Mouse (Mus musculus) midbrain, embryonic 12.5 days (tissue): ENCODE data around the gene Krt16. TPM values are rescaled to one million over a fixed set of nuclear protein-coding genes. Genes with fewer than 3 reads are reported as not detected.

Experiments used
- ATAC-seq: fragments of 200-750 bp; cut with Nextera tagmentation; 2 replicates; pipeline ENCODE4 v1.8.0; 2017; ENCODE audit warnings: low read depth, moderate TSS enrichment, moderate library complexity; ENCODE audit not compliant: low FRiP score
- H3K27ac ChIP-seq: fragments of 300-500 bp; sonication (generic); replicated peaks from 2 replicates; pipeline ENCODE4 v1.5.1; 2016; ENCODE audit warnings: mild to moderate bottlenecking
- H3K27me3 ChIP-seq: fragments of 300-500 bp; sonication (generic); 2 replicates; pipeline ENCODE4 v1.6.1; 2016; ENCODE audit warnings: mild to moderate bottlenecking
- H3K36me3 ChIP-seq: fragments of 300-500 bp; sonication (generic); 2 replicates; pipeline ENCODE4 v1.6.1; 2016
- H3K4me1 ChIP-seq: fragments of 300-500 bp; sonication (generic); 2 replicates; pipeline ENCODE4 v1.6.1; 2016
- H3K4me2 ChIP-seq: fragments of 300-500 bp; sonication (generic); replicated peaks from 2 replicates; pipeline ENCODE4 v1.6.1; 2016; ENCODE audit warnings: mild to moderate bottlenecking, moderate library complexity
- H3K4me3 ChIP-seq: fragments of 300-500 bp; sonication (generic); 2 replicates; pipeline ENCODE4 v1.5.1; 2016; ENCODE audit warnings: mild to moderate bottlenecking
- H3K9ac ChIP-seq: fragments of 300-500 bp; sonication (generic); replicated peaks from 2 replicates; pipeline ENCODE4 v1.6.1; 2016; ENCODE audit warnings: mild to moderate bottlenecking, moderate library complexity
- H3K9me3 ChIP-seq: fragments of 300-500 bp; sonication (generic); 2 replicates; pipeline ENCODE4 v1.6.1; 2016; ENCODE audit warnings: mild to moderate bottlenecking
- WGBS: fragments of 180-500 bp; shearing (Covaris S2); methylation state at CpG from one replicate; pipeline ENCODE4 v1.1.7; 2016; 5-methylcytosine and 5-hydroxymethylcytosine counted together
- polyA plus RNA-seq: library from polyadenylated mRNA; unstranded; fragments of >200 nt; fragmentation: Nextera tagmentation; extraction: Ambion mirVana; gene quantifications from 2 replicates; pipeline ENCODE4 v1.2.1, GENCODE M21; 2016

The Krt16 gene
- polyA plus RNA-seq, result not detected in 2 replicates

DNA sequence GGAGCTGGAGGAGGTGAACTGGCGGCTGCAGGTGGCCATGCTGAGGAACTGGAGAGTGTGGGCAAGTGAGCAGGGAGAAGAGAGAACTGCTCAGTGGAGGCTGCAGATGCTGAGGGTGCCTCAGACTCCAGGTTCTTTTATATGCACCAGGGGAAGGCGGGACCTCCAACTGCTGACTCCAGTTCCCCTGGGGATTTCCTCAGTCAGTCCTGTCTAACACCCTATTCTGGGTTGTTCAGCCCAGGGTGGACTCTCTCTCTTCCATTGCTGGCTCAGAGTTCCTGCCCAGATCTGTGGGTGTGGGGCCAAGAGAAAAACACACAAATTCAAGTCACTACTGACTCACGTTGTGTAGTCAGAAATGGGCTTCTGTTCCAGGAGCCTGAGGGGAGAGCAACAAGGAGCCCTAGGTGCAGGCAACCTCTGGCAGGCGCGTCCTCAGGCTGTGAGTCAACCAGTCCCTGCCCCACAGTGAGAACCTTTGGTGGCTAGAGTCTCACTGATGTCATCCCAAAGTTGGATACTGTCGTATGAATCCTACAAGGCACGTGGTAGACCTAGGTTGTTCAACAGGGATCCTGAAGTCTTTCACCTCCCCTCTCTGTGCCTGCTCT lies at the start of gene Krt16:
Krt16 (minus strand) TSS at position 51 of the 614 bp plus-strand sequence.
- no peak for ATAC-seq
- 83% methylated on average over 7 of the region's 7 CpGs for WGBS
- Histone ChIP-seq H3K36me3 (no peaks in the 10 kb centered on the region), H3K9me3 (no peaks in the 10 kb centered on the region), H3K27me3 (no peaks in the 10 kb centered on the region), H3K4me2 (no peak within 1 kb of the TSS), H3K9ac (no peak within 1 kb of the TSS), H3K27ac (no peak within 1 kb of the TSS), H3K4me1 (no peaks in the 10 kb centered on the region), H3K4me3 (no peak within 1 kb of the TSS)

DNA sequence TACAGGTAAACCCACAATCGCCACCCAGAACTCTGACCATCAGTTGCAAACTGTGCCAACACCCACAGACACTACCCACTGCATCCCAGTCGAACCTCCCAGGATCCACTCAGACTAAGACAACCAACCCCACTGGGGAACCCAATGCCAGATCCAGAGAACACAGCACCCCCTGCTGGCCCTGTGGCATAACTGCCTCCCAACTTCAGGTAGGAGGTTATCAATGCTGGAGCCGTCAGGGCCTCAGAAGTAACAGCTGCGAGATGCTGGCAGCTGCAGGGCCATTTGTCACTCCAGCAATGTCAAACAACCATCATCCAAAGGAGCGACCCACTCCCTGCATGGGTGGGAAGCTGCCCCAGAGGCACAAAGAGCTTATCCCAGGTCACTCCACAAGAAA lies 49.1 kb upstream of the Krt16 start:
- Histone ChIP-seq H3K36me3 (no peaks in the 10 kb centered on the region), H3K4me3 (peak overlapping the region; percentile 15; the same call in 1 of the 2 replicates), H3K27ac (no peak overlapping the region), H3K27me3 (0 out of 2 replicates have a peak, but pooled peaks cover 5% of the 10 kb centered on the region), H3K9ac (no peak overlapping the region), H3K4me2 (peak overlapping the region; percentile 31), H3K4me1 (peaks cover 6% of the 10 kb centered on the region; the same call in 1 of the 2 replicates), H3K9me3 (no peaks in the 10 kb centered on the region)
- no peak for ATAC-seq
- WGBS, result 45% methylated on average over 5 of the region's 5 CpGs

DNA sequence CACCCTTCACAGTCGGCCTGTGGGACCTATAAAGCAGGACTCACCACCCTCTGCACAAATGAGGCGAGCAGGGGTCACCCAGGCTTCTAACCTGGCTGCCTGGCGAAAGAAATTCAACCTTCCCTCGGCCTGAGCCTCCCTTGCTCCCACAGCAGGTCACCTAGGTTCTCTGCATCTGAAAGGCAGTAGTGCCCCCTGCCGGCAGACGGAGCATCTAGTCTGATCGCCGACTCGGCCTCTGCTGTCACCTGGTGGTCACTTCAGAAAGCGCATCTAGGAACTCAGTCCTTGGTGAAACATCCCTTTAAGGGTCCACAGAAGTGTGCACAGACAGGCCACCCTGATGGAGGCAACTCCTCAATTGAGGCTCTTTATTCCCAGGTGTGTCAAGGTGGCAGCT lies 46.6 kb upstream of the Krt16 start:
- Histone ChIP-seq H3K4me3 (no peak overlapping the region), H3K27me3 (0 out of 2 replicates have a peak, but pooled peaks cover 5% of the 10 kb centered on the region), H3K4me1 (peaks cover 11% of the 10 kb centered on the region; the same call in 1 of the 2 replicates), H3K36me3 (no peaks in the 10 kb centered on the region), H3K9ac (no peak overlapping the region), H3K4me2 (peak overlapping the region; percentile 35), H3K9me3 (no peaks in the 10 kb centered on the region), H3K27ac (no peak overlapping the region)
- ATAC-seq, result peak; percentile 38; the same call in 1 of the 2 replicates
- WGBS, result 5% methylated on average over 10 of the region's 10 CpGs

- no peaks in the 10 kb centered on the region for H3K36me3 ChIP-seq
- no peak overlapping the region for H3K27ac ChIP-seq
- ATAC-seq, result peak; percentile 68
- no peak overlapping the region for H3K9ac ChIP-seq
- H3K4me1 ChIP-seq, result peaks cover 15% of the 10 kb centered on the region; the same call in 1 of the 2 replicates
- 0 out of 2 replicates have a peak, but pooled peaks cover 3% of the 10 kb centered on the region for H3K27me3 ChIP-seq
- no peaks in the 10 kb centered on the region for H3K9me3 ChIP-seq
- no peak overlapping the region for H3K4me3 ChIP-seq
- no peak overlapping the region for H3K4me2 ChIP-seq
- 48% methylated on average over 6 of the region's 6 CpGs for WGBS
Observed at GRCm38 (mm10) chr11:100292884-100293283, 44.2 kb upstream of the Krt16 start.

DNA sequence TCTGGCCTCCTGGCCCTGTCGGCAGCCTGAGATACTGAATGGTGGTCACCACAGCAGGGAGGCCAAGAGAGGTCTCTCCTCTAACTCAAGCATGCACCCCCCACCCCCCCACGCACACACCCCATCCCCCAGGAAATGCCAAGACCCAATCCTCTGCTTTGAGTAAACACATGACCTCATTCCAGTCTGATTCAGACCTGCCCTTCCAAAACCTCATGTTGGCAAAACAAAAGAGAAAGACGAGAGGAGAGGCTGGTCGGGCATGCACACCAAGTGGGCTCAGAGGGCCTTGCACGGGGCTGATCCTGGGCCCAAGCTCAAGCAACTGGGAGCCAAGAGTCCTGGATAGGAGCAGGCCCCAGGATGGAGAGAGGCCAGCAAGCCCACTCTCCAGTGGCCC lies 41.5 kb upstream of the Krt16 start:
- Histone ChIP-seq H3K4me3 (no peak overlapping the region), H3K4me2 (no peak overlapping the region), H3K9ac (no peak overlapping the region), H3K27me3 (no peaks in the 10 kb centered on the region), H3K4me1 (peaks cover 21% of the 10 kb centered on the region), H3K36me3 (no peaks in the 10 kb centered on the region), H3K27ac (no peak overlapping the region), H3K9me3 (no peaks in the 10 kb centered on the region)
- 43% methylated on average over 5 of the region's 5 CpGs for WGBS
- no peak for ATAC-seq

DNA sequence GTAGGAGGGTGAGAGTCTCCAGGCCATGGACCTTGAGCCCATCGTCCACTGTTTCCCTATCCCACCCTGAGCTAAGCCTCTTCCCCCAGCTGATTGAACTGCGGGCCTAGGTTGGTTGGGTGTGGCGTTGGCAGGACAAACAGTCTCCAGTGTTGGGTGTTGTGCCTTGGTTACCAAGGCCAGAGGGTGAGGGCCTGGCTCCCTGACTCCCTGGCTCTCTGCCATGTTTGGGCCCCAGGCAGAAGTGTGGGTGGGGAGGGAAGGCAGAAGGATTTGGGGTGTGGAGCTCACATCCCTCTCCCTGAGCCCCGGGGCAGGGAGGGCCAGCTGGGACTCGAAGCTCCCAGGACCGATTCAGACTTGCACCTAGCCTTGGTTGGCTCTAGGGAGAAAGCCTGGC lies 40.2 kb upstream of the Krt16 start:
- 86% methylated on average over 6 of the region's 6 CpGs for WGBS
- no peak overlapping the region for H3K27ac ChIP-seq
- H3K4me3 ChIP-seq, result no peak overlapping the region
- H3K36me3 ChIP-seq, result no peaks in the 10 kb centered on the region
- no peak overlapping the region for H3K9ac ChIP-seq
- no peak for ATAC-seq
- H3K4me1 ChIP-seq, result peaks cover 21% of the 10 kb centered on the region
- H3K27me3 ChIP-seq, result no peaks in the 10 kb centered on the region
- H3K9me3 ChIP-seq, result no peaks in the 10 kb centered on the region
- no peak overlapping the region for H3K4me2 ChIP-seq

- WGBS, result 32% methylated on average over 10 of the region's 10 CpGs
- H3K27ac ChIP-seq, result no peak overlapping the region
- no peaks in the 10 kb centered on the region for H3K9me3 ChIP-seq
- H3K36me3 ChIP-seq, result no peaks in the 10 kb centered on the region
- no peak overlapping the region for H3K4me2 ChIP-seq
- no peak for ATAC-seq
- H3K27me3 ChIP-seq, result no peaks in the 10 kb centered on the region
- H3K4me1 ChIP-seq, result peaks cover 15% of the 10 kb centered on the region
- H3K9ac ChIP-seq, result no peak overlapping the region; the same call in 1 of the 2 replicates
- H3K4me3 ChIP-seq, result no peak overlapping the region
Observed at GRCm38 (mm10) chr11:100287024-100287423, 38.3 kb upstream of the Krt16 start.

GRCm38 (mm10) chr11:100284988-100285387 lies 36.3 kb upstream of the Krt16 start:
- Histone ChIP-seq H3K9ac (no peak overlapping the region), H3K4me1 (peaks cover 9% of the 10 kb centered on the region), H3K27me3 (no peaks in the 10 kb centered on the region), H3K4me2 (no peak overlapping the region), H3K4me3 (no peak overlapping the region), H3K36me3 (no peaks in the 10 kb centered on the region), H3K9me3 (no peaks in the 10 kb centered on the region), H3K27ac (no peak overlapping the region)
- no peak for ATAC-seq
- 87% methylated on average over 4 of the region's 4 CpGs for WGBS

- no peak overlapping the region for H3K27ac ChIP-seq
- no peak overlapping the region for H3K4me3 ChIP-seq
- 22% methylated on average over 10 of the region's 10 CpGs for WGBS
- H3K36me3 ChIP-seq, result no peaks in the 10 kb centered on the region
- no peak overlapping the region for H3K9ac ChIP-seq
- peak; percentile 45; the same call in 1 of the 2 replicates for ATAC-seq
- no peak overlapping the region for H3K4me2 ChIP-seq
- H3K4me1 ChIP-seq, result peaks cover 6% of the 10 kb centered on the region; the same call in 1 of the 2 replicates
- H3K9me3 ChIP-seq, result no peaks in the 10 kb centered on the region
- H3K27me3 ChIP-seq, result no peaks in the 10 kb centered on the region
Observed at GRCm38 (mm10) chr11:100282549-100282948, 33.8 kb upstream of the Krt16 start.

GRCm38 (mm10) chr11:100281596-100282544 lies 33.2 kb upstream of the Krt16 start:
- peak; percentile 78 for ATAC-seq
- peaks cover 4% of the 10 kb centered on the region; the same call in 1 of the 2 replicates for H3K4me1 ChIP-seq
- no peak overlapping the region for H3K9ac ChIP-seq
- no peaks in the 10 kb centered on the region for H3K36me3 ChIP-seq
- WGBS, result 22% methylated on average over 11 of the region's 11 CpGs
- H3K4me2 ChIP-seq, result no peak overlapping the region
- no peak overlapping the region for H3K4me3 ChIP-seq
- no peaks in the 10 kb centered on the region for H3K27me3 ChIP-seq
- no peak overlapping the region for H3K27ac ChIP-seq
- no peaks in the 10 kb centered on the region for H3K9me3 ChIP-seq

DNA sequence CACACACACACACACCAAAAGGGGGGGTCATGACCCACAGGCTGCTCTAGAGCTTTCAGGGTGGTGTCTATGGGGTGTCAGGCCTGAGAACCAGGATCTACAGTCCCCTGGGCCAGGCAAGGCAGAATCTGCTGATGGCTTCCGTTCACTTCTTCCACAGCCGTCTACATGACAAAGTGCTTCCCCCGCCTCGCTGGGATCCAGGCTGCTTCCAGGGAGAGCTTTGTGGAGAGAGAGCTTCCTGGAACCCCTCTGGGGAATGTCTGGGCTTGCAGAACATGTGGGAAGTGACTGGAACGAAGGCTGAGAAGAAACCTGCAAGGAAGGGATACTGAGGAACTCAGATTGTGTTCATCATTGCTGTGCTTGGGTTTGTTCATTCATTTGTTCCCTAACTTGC lies 30.1 kb upstream of the Krt16 start:
- no peak for ATAC-seq
- H3K4me1 ChIP-seq, result no peaks in the 10 kb centered on the region
- no peaks in the 10 kb centered on the region for H3K9me3 ChIP-seq
- H3K36me3 ChIP-seq, result no peaks in the 10 kb centered on the region
- no peak overlapping the region for H3K27ac ChIP-seq
- H3K4me3 ChIP-seq, result no peak overlapping the region
- no peak overlapping the region for H3K4me2 ChIP-seq
- H3K27me3 ChIP-seq, result no peaks in the 10 kb centered on the region
- 75% methylated on average over 5 of the region's 5 CpGs for WGBS
- H3K9ac ChIP-seq, result no peak overlapping the region
